Mouse (Mus musculus) midbrain, embryonic 12.5 days (tissue): Measurements from ENCODE around the gene Catsperz. TPM values are rescaled to one million over a fixed set of nuclear protein-coding genes. Genes with fewer than 3 reads are reported as not detected.

Experiments used
- ATAC-seq: fragments of 200-750 bp; cut with Nextera tagmentation; 2 replicates; pipeline ENCODE4 v1.8.0; 2017; ENCODE audit warnings: low read depth, moderate TSS enrichment, moderate library complexity; ENCODE audit not compliant: low FRiP score
- H3K27ac ChIP-seq: fragments of 300-500 bp; sonication (generic); replicated peaks from 2 replicates; pipeline ENCODE4 v1.5.1; 2016; ENCODE audit warnings: mild to moderate bottlenecking
- H3K27me3 ChIP-seq: fragments of 300-500 bp; sonication (generic); 2 replicates; pipeline ENCODE4 v1.6.1; 2016; ENCODE audit warnings: mild to moderate bottlenecking
- H3K36me3 ChIP-seq: fragments of 300-500 bp; sonication (generic); 2 replicates; pipeline ENCODE4 v1.6.1; 2016
- H3K4me1 ChIP-seq: fragments of 300-500 bp; sonication (generic); 2 replicates; pipeline ENCODE4 v1.6.1; 2016
- H3K4me2 ChIP-seq: fragments of 300-500 bp; sonication (generic); replicated peaks from 2 replicates; pipeline ENCODE4 v1.6.1; 2016; ENCODE audit warnings: mild to moderate bottlenecking, moderate library complexity
- H3K4me3 ChIP-seq: fragments of 300-500 bp; sonication (generic); 2 replicates; pipeline ENCODE4 v1.5.1; 2016; ENCODE audit warnings: mild to moderate bottlenecking
- H3K9ac ChIP-seq: fragments of 300-500 bp; sonication (generic); replicated peaks from 2 replicates; pipeline ENCODE4 v1.6.1; 2016; ENCODE audit warnings: mild to moderate bottlenecking, moderate library complexity
- H3K9me3 ChIP-seq: fragments of 300-500 bp; sonication (generic); 2 replicates; pipeline ENCODE4 v1.6.1; 2016; ENCODE audit warnings: mild to moderate bottlenecking
- WGBS: fragments of 180-500 bp; shearing (Covaris S2); methylation state at CpG from one replicate; pipeline ENCODE4 v1.1.7; 2016; 5-methylcytosine and 5-hydroxymethylcytosine counted together
- polyA plus RNA-seq: library from polyadenylated mRNA; unstranded; fragments of >200 nt; fragmentation: Nextera tagmentation; extraction: Ambion mirVana; gene quantifications from 2 replicates; pipeline ENCODE4 v1.2.1, GENCODE M21; 2016

Gene Catsperz
- polyA plus RNA-seq, 1 experiment from 2014 or later, result 0.68 TPM

DNA sequence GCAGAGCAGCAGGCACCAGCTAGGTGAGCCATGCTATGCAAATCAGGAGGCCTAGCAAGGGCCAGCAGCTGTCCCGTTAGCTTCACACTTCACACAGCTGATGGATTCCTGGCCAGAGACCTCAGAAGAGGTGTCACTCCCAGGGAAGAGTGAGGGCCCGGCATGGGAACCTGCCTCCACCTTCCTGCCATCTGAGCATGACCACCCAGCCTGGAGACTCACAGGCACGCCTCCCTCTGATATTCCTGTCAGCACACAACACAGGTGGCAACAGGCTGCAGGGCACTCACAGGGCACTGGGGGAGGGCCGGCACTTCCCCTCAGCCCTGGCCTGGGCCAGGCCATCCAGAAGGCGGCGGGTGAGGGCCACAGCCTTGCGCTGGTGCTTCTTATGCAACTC, 30.2 kb upstream of the Catsperz start:
- no peaks in the 10 kb centered on the region for H3K9me3 ChIP-seq
- H3K4me2 ChIP-seq, result no peak overlapping the region
- H3K9ac ChIP-seq, result no peak overlapping the region
- WGBS, result 88% methylated on average over 7 of the region's 7 CpGs
- H3K27ac ChIP-seq, result no peak overlapping the region
- H3K27me3 ChIP-seq, result no peaks in the 10 kb centered on the region
- H3K4me3 ChIP-seq, result no peak overlapping the region
- H3K36me3 ChIP-seq, result peaks cover 15% of the 10 kb centered on the region
- H3K4me1 ChIP-seq, result peaks cover 14% of the 10 kb centered on the region
- no peak for ATAC-seq

DNA sequence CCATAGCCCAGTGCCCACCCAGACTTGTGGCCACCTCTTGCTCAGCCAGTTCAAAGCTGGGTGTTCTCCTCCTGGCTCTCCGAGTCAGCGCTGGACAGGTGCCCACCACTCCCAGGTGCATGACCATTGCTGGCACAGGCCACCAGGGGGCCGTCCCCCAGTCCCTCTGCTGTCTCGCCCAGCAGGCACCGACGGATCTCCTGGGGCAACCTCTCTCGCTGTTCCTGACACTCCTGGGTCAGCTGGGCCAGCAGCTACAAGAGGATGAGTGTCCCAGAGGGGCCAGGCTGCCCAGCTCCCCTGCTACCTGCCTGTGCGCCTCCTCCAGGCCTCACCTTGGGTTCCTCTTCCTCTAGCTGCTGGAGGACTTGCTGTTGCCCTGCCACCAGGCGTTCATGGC, 28.9 kb upstream of the Catsperz start:
- H3K9me3 ChIP-seq, result no peaks in the 10 kb centered on the region
- H3K4me1 ChIP-seq, result peaks cover 23% of the 10 kb centered on the region
- H3K4me3 ChIP-seq, result no peak overlapping the region
- H3K27ac ChIP-seq, result no peak overlapping the region
- H3K27me3 ChIP-seq, result no peaks in the 10 kb centered on the region
- H3K4me2 ChIP-seq, result no peak overlapping the region
- no peak overlapping the region for H3K9ac ChIP-seq
- 54% methylated on average over 9 of the region's 9 CpGs for WGBS
- peaks cover 7% of the 10 kb centered on the region for H3K36me3 ChIP-seq
- ATAC-seq, result no peak

DNA sequence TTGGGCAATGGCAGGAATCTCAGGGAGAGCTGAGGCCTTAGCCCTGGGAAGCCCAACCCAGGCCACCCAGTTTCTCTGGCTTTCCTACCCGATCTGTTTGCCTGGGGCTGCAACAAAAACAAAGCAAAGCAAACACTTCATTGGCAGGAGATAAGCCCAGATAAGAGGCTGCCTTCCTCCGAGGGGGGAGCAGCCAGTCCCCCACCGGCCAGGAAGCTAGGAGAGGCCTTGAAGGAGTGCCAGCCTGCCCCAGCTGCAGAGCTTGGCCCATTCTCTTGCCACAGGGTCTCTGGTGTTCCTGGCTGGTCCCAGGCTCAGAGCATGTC, 27.5 kb upstream of the Catsperz start:
- peaks cover 23% of the 10 kb centered on the region for H3K4me1 ChIP-seq
- H3K27ac ChIP-seq, result peak overlapping the region; percentile 98; the same call in 1 of the 2 replicates
- ATAC-seq, result no peak
- peak overlapping the region; percentile 56 for H3K9ac ChIP-seq
- no peaks in the 10 kb centered on the region for H3K27me3 ChIP-seq
- WGBS, result 35% methylated on average over 3 of the region's 3 CpGs
- peak overlapping the region; percentile 60 for H3K4me3 ChIP-seq
- peaks cover 7% of the 10 kb centered on the region for H3K36me3 ChIP-seq
- peak overlapping the region; percentile 83 for H3K4me2 ChIP-seq
- H3K9me3 ChIP-seq, result no peaks in the 10 kb centered on the region

DNA sequence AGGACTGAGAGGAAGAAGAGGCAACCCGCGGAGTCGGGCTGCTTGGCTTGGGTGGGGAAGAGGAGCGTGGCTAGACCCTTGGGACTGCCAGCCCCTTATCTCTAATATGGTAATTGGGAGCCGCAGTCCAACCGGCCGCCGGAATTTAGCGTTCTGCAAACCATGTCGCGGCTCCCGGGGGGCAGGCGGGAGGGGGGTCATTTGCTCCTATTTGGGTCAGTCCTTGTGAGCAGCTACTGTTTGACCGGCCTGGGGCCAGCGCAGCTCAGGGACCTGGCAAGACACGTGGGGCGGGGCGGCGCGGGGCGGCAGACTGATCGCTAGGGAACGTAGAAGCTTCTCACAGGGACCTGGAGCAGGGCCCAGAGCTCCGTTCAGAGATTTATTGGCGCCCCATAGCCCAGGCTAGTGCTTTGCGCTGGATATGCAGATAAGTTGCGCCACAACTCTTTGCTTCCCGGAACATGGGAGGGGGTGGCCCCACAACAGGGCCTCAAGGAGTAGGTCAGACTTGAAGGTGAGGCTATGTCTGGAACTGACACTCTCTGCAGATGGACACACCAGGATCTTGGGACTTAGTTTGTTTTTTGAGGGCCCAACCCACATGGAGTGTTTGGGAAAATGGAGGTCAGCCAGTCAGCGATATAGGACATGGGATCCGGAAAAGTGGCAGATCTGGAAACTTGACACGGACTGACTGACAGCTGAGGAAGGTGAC, 27.0 kb upstream of the Catsperz start:
- peak overlapping the region; percentile 98 for H3K27ac ChIP-seq
- peak overlapping the region; percentile 83 for H3K4me2 ChIP-seq
- H3K9ac ChIP-seq, result peak overlapping the region; percentile 56
- H3K9me3 ChIP-seq, result no peaks in the 10 kb centered on the region
- peaks cover 7% of the 10 kb centered on the region for H3K36me3 ChIP-seq
- 3% methylated on average over 31 of the region's 31 CpGs for WGBS
- peaks cover 23% of the 10 kb centered on the region for H3K4me1 ChIP-seq
- no peaks in the 10 kb centered on the region for H3K27me3 ChIP-seq
- peak; percentile 44 for ATAC-seq
- H3K4me3 ChIP-seq, result peak overlapping the region; percentile 60

DNA sequence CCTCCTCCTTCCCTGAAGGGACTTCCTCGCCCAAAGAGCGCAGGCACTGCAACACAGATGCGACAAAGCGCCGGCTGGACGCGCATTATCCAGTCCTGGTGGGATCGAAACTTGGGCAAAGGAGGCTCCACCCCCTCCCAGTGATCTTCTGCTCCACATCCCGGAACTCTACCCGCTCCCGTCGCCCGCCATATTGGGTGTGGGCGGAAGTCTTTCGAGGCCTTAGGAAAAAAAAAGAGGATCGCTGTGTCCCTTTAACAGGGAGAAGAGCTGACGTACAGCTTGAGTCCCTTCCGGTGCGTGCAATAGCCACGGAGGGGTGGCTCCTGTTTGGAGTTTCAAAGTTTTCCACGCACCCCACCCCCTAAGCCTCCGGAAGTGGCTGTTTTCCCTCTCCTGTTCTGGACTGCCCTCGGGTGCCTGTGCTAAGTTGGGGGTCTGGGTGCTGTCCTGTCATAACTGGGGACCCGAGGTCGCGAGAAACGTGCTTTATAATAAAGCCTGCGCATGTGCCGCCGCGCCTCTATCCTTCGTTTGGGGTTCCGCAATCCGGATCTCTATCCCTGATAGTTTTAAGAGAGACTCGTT, 26.3 kb upstream of the Catsperz start:
- peak overlapping the region; percentile 98 for H3K27ac ChIP-seq
- peak overlapping the region; percentile 60 for H3K4me3 ChIP-seq
- H3K36me3 ChIP-seq, result peaks cover 7% of the 10 kb centered on the region
- H3K4me2 ChIP-seq, result peak overlapping the region; percentile 83
- ATAC-seq, result peak; percentile 77
- H3K4me1 ChIP-seq, result peaks cover 23% of the 10 kb centered on the region
- peak overlapping the region; percentile 56 for H3K9ac ChIP-seq
- 1% methylated on average over 35 of the region's 35 CpGs for WGBS
- no peaks in the 10 kb centered on the region for H3K27me3 ChIP-seq
- H3K9me3 ChIP-seq, result no peaks in the 10 kb centered on the region

DNA sequence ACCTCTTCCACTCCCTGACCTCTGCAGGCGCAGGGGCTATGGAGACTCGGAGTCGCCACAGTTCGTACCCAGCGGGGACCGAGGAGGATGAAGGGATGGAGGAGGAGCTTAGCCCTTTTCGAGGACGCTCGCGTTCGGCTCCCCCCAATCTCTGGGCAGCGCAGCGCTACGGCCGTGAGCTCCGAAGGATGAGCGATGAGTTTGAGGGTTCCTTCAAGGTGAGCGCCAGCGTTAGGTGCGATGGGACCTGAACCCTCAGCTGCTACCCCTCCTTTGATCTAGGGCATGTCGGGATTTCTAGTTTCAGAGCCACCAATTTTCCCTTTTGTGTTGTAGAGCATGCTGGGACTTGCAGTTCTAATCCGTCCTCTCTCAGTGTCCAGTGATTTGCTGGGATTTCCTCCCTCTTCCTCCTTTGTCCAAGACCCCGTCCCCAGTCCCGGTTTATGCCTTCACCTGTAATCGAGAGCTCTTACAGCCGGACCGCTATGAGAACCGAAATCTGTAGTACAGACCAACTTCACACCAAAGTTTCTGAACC, 25.5 kb upstream of the Catsperz start:
- peak overlapping the region; percentile 98 for H3K27ac ChIP-seq
- peak overlapping the region; percentile 60 for H3K4me3 ChIP-seq
- H3K9me3 ChIP-seq, result no peaks in the 10 kb centered on the region
- no peaks in the 10 kb centered on the region for H3K27me3 ChIP-seq
- WGBS, result under 1% methylated on average over 28 of the region's 28 CpGs
- peaks cover 23% of the 10 kb centered on the region for H3K4me1 ChIP-seq
- peak; percentile 66 for ATAC-seq
- peak overlapping the region; percentile 83 for H3K4me2 ChIP-seq
- peak overlapping the region; percentile 56 for H3K9ac ChIP-seq
- peaks cover 9% of the 10 kb centered on the region for H3K36me3 ChIP-seq

DNA sequence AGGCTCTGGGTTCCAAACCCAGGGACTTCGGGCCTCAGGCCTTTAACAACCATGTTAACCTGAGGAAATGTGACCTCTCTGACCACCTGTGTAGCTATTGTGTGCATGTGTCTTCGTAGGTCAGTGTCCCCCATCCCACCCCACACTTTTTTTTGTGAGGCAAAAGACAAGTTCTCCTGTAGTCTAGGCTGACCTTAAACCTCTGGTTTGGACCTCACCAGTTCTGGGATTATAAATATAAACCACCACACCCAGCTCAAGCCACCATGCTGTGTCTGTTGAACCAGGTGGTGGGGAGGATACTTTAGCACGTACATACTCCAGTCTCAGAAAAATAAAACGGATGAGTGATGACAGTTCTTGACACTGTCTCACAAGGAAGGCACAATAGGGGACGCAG, 24.8 kb upstream of the Catsperz start:
- 60% methylated on average over 5 of the region's 5 CpGs for WGBS
- peak overlapping the region; percentile 98; the same call in 1 of the 2 replicates for H3K27ac ChIP-seq

DNA sequence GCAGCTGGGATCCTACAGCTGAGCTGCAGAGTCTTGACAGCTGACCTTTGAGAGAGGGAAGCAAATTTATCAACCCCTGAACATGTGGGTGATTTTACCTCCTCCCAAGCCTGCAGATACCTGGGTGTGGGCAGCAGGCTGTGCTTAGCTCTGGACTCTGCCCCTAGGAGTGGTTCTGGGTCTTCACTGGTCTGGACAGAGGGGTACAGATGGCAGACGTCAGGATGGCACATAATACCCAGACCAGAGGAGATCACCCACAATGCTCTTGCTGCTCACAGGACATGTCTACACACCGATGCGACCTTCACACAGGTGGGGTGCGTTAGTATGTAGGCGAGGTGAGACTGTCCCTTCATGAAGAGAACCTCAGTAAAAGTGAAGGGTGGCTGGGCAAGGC, 24.4 kb upstream of the Catsperz start:
- H3K9me3 ChIP-seq, result no peaks in the 10 kb centered on the region
- H3K9ac ChIP-seq, result no peak overlapping the region; the same call in 1 of the 2 replicates
- no peak overlapping the region for H3K4me2 ChIP-seq
- ATAC-seq, result no peak
- 0 out of 2 replicates have a peak, but pooled peaks cover 4% of the 10 kb centered on the region for H3K36me3 ChIP-seq
- no peak overlapping the region for H3K4me3 ChIP-seq
- 91% methylated on average over 5 of the region's 5 CpGs for WGBS
- no peak overlapping the region for H3K27ac ChIP-seq
- peaks cover 23% of the 10 kb centered on the region for H3K4me1 ChIP-seq
- no peaks in the 10 kb centered on the region for H3K27me3 ChIP-seq

More for the DNA sequence above, 24.8 kb upstream of the Catsperz start:
- H3K36me3 ChIP-seq, result 0 out of 2 replicates have a peak, but pooled peaks cover 4% of the 10 kb centered on the region
- no peaks in the 10 kb centered on the region for H3K27me3 ChIP-seq
- no peaks in the 10 kb centered on the region for H3K9me3 ChIP-seq
- H3K4me3 ChIP-seq, result peak overlapping the region; percentile 60
- H3K4me1 ChIP-seq, result peaks cover 23% of the 10 kb centered on the region
- peak overlapping the region; percentile 83 for H3K4me2 ChIP-seq
- H3K9ac ChIP-seq, result peak overlapping the region; percentile 56
- no peak for ATAC-seq

DNA sequence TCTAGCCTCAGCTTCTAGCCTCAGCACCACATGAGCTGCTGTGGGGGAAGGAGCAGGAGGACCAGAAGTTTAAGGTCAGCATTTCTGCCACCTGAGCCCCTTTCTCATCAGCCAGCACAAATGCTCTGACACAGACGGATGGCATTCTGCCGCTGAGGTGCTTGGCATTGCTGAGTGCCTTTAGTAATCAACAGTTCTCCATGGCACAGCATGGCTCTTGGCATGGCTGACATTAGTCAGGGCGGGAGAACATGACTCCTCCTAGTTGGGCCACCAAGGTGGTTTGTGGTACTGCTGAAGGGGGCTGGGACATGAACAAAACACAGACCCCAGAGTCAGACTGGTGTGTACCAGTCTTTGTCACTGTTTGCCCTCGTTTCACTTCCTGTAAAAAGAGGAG, 23.0 kb upstream of the Catsperz start:
- Histone ChIP-seq H3K9ac (no peak overlapping the region), H3K9me3 (no peaks in the 10 kb centered on the region), H3K36me3 (0 out of 2 replicates have a peak, but pooled peaks cover 4% of the 10 kb centered on the region), H3K4me3 (no peak overlapping the region), H3K4me1 (peaks cover 24% of the 10 kb centered on the region), H3K27ac (no peak overlapping the region), H3K27me3 (no peaks in the 10 kb centered on the region), H3K4me2 (no peak overlapping the region)
- 73% methylated on average over 4 of the region's 4 CpGs for WGBS
- ATAC-seq, result no peak

DNA sequence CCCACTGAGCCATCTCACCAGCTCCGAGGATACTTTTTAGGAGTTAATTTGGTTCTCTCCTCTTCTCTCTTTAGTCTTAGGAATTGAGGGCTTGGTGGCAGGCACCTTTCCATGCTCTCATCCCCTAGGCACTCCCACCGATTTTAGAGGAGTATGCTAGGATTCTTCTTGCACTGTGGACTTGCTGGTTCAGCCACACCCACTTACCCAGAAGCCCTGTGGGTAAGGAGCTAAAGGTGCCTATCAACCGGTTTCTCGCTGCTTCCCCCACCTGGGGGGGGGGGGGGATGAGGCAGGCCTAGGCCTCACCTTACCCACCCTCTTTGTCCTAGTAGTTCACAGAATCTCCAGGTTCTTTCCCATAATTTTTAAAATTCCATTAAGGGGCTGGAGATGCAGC, 22.6 kb upstream of the Catsperz start:
- no peaks in the 10 kb centered on the region for H3K27me3 ChIP-seq
- no peak overlapping the region for H3K27ac ChIP-seq
- no peak overlapping the region for H3K4me3 ChIP-seq
- WGBS, result 66% methylated on average over 4 of the region's 4 CpGs
- H3K4me2 ChIP-seq, result no peak overlapping the region
- 0 out of 2 replicates have a peak, but pooled peaks cover 4% of the 10 kb centered on the region for H3K36me3 ChIP-seq
- no peak overlapping the region for H3K9ac ChIP-seq
- no peak for ATAC-seq
- H3K4me1 ChIP-seq, result peaks cover 24% of the 10 kb centered on the region
- H3K9me3 ChIP-seq, result no peaks in the 10 kb centered on the region

DNA sequence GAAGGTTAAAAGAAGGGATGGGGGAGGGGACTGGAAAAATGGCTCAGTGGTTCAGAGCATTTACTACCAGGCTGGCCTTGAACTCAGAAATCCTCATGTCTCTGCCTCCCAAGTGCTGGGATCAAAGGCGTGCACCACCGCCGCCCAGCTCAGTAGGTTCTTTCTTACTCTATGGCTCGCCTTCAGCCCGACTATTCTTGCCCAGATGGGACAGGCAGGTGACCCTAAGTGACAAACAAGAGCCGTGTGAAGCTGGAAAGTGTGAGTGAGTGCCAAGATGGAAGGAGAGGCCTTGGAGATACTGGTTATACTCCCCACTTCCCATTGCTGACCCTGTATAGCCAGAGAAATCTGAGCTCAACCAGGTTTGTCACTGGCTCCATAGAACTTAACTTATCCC, 18.5 kb upstream of the Catsperz start:
- Histone ChIP-seq H3K9me3 (no peaks in the 10 kb centered on the region), H3K27me3 (0 out of 2 replicates have a peak, but pooled peaks cover 3% of the 10 kb centered on the region), H3K4me3 (no peak overlapping the region), H3K27ac (no peak overlapping the region), H3K4me1 (peaks cover 32% of the 10 kb centered on the region), H3K9ac (no peak overlapping the region), H3K4me2 (no peak overlapping the region), H3K36me3 (0 out of 2 replicates have a peak, but pooled peaks cover 4% of the 10 kb centered on the region)
- ATAC-seq, result no peak
- WGBS, result 93% methylated on average over 6 of the region's 6 CpGs

DNA sequence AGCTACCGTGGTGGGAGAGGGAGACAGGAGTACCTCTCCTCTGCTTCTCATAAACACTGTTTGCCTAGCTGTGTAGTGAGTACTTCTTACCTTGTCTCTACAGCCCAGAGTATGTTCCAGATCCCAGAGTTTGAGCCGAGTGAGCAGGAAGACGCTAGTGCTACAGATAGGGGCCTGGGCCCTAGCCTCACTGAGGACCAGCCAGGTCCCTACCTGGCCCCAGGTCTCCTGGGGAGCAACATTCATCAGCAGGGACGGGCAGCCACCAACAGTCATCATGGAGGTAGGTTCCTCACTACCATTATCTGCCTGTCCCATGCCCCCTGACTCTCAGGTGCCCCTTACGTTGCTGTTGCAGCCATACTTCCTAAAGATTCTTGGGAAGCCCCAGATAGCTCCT, 17.6 kb upstream of the Catsperz start:
- WGBS, result 20% methylated on average over 5 of the region's 5 CpGs
- 0 out of 2 replicates have a peak, but pooled peaks cover 4% of the 10 kb centered on the region for H3K36me3 ChIP-seq
- peaks cover 32% of the 10 kb centered on the region for H3K4me1 ChIP-seq
- H3K4me3 ChIP-seq, result peak overlapping the region; percentile 77
- H3K4me2 ChIP-seq, result peak overlapping the region; percentile 98
- peak overlapping the region; percentile 94 for H3K27ac ChIP-seq
- no peak for ATAC-seq
- H3K9ac ChIP-seq, result peak overlapping the region; percentile 84
- no peaks in the 10 kb centered on the region for H3K9me3 ChIP-seq
- peaks cover 9% of the 10 kb centered on the region for H3K27me3 ChIP-seq
